Mouse (Mus musculus) right cerebral cortex, postnatal 4 days (tissue): ENCODE data around the gene Angptl8.
"Not testable (repeated sequence)": the region's sequence is repeated elsewhere in the genome, so short reads cannot be mapped to it uniquely, and the experiment has no call there.

ENCODE experiments used
- DNase-seq: peaks from one replicate; pipeline ENCODE4 v3.0.0-alpha.2; 2022

Angptl8 gene

GRCm38 (mm10) chr9:21851084-21851483 lies 15.8 kb downstream of the Angptl8 start:
- no peak for DNase-seq

- peak; percentile 76 for DNase-seq
Observed at GRCm38 (mm10) chr9:21852128-21853091, 17.1 kb downstream of the Angptl8 start, which contains the start of gene Dock6. Dock6 (minus strand) TSS chr9:21852635.

GRCm38 (mm10) chr9:21853961-21854360 lies 18.7 kb downstream of the Angptl8 start:
- no peak for DNase-seq

- no peak for DNase-seq
Observed at GRCm38 (mm10) chr9:21854894-21855293, 19.6 kb downstream of the Angptl8 start.

GRCm38 (mm10) chr9:21857501-21857900 lies 22.2 kb downstream of the Angptl8 start:
- no peak for DNase-seq

GRCm38 (mm10) chr9:21858084-21858483 lies 22.8 kb downstream of the Angptl8 start:
- no peak for DNase-seq

- DNase-seq, result no peak
Observed at GRCm38 (mm10) chr9:21859606-21860005, 24.3 kb downstream of the Angptl8 start.

- not testable (repeated sequence) for DNase-seq
Observed at GRCm38 (mm10) chr9:21860349-21860748, 25.0 kb downstream of the Angptl8 start.

- no peak for DNase-seq
Observed at GRCm38 (mm10) chr9:21862181-21862580, 26.9 kb downstream of the Angptl8 start.

- DNase-seq, result no peak
Observed at GRCm38 (mm10) chr9:21865673-21866398, 30.5 kb downstream of the Angptl8 start.

GRCm38 (mm10) chr9:21866641-21867040 lies 31.3 kb downstream of the Angptl8 start:
- DNase-seq, result no peak

- no peak for DNase-seq
Observed at GRCm38 (mm10) chr9:21867726-21868125, 32.4 kb downstream of the Angptl8 start.

GRCm38 (mm10) chr9:21869290-21869689 lies 34.0 kb downstream of the Angptl8 start:
- peak; percentile 53 for DNase-seq

GRCm38 (mm10) chr9:21870879-21871524 lies 35.7 kb downstream of the Angptl8 start:
- peak; percentile 49 for DNase-seq

GRCm38 (mm10) chr9:21872204-21872603 lies 36.9 kb downstream of the Angptl8 start:
- no peak for DNase-seq

- no peak for DNase-seq
Observed at GRCm38 (mm10) chr9:21876601-21877000, 41.3 kb downstream of the Angptl8 start.
